Mouse (Mus musculus) heart, adult 2 months (tissue): ENCODE measurements around the gene Hlx. TPM values are rescaled to one million over a fixed set of nuclear protein-coding genes. Genes with fewer than 3 reads are reported as not detected.

Experiments
- DNase-seq, 2 experiments: peaks; one replicate each; pipeline ENCODE4 v3.0.0; 2021
- H3K27ac ChIP-seq: fragments of 200-600 bp; 2 replicates; pipeline ENCODE4 v1.8.1; 2022
- H3K27me3 ChIP-seq: fragments of 200-500 bp; 2 replicates; pipeline ENCODE4 v1.6.1; 2012; ENCODE audit warnings: mild to moderate bottlenecking, low read length, inconsistent platforms, mixed read lengths; ENCODE audit not compliant: control insufficient read depth, insufficient read depth
- H3K36me3 ChIP-seq: fragments of 200-500 bp; 2 replicates; pipeline ENCODE4 v1.6.1; 2012; ENCODE audit warnings: low read length, inconsistent platforms; ENCODE audit not compliant: control insufficient read depth, insufficient read depth
- H3K4me1 ChIP-seq: fragments of 200-500 bp; 2 replicates; pipeline ENCODE4 v1.6.1; 2011; ENCODE audit warnings: low read length; ENCODE audit not compliant: control insufficient read depth, insufficient read depth
- H3K4me3 ChIP-seq: fragments of 200-600 bp; 2 replicates; pipeline ENCODE4 v1.8.1; 2022
- H3K79me2 ChIP-seq: fragments of 200-500 bp; replicated peaks from 2 replicates; pipeline ENCODE4 v1.6.1; 2012; ENCODE audit warnings: mild to moderate bottlenecking, inconsistent platforms, low read length, moderate library complexity, mixed read lengths; ENCODE audit not compliant: control insufficient read depth, insufficient read depth
- H3K9ac ChIP-seq: fragments of 200-500 bp; 2 replicates; pipeline ENCODE4 v1.6.1; 2012; ENCODE audit warnings: low read depth, mild to moderate bottlenecking, control low read depth, inconsistent platforms, low read length, mixed read lengths
- CTCF ChIP-seq: fragments of 200-600 bp; IDR thresholded peaks from 2 replicates; pipeline ENCODE4 v1.8.1; 2022; ENCODE audit warnings: antibody characterized with exemption, mild to moderate bottlenecking, moderate library complexity
- EP300 ChIP-seq: fragments of 200-500 bp; IDR thresholded peaks from 2 replicates; pipeline ENCODE4 v1.6.1; 2011; ENCODE audit warnings: low read depth, low read length, control low read depth; ENCODE audit not compliant: insufficient read depth
- POLR2A ChIP-seq: fragments of 200-500 bp; IDR thresholded peaks from 2 replicates; pipeline ENCODE4 v1.6.1; 2011; ENCODE audit warnings: mild to moderate bottlenecking, low read depth, low read length, control low read depth; ENCODE audit not compliant: insufficient read depth
- WGBS: fragments of 180-500 bp; shearing (Covaris S2); methylation state at CpG from one replicate; pipeline ENCODE4 v1.1.7; 2018; 5-methylcytosine and 5-hydroxymethylcytosine counted together
- intact Hi-C: fragments of 180-260 bp; cut with DNase I; formaldehyde crosslinking; loops from one replicate; pipeline ENCODE4 v1.15.1; 2025
- polyA plus RNA-seq: library from polyadenylated mRNA; depleted of rRNA; stranded (reverse); fragments of >200 nt; gene quantifications from 2 replicates; pipeline ENCODE4 v1.2.3, GENCODE M21; 2012
- total RNA-seq, 2 experiments: library from RNA; stranded (reverse); gene quantifications; 2 replicates each; pipeline ENCODE4 v1.2.3; 2021

Gene Hlx
- total and polyA plus RNA-seq, 3 experiments: 7.6 to 11.4 (median 10.8) TPM

GRCm38 (mm10) chr1:184752671-184753070, 20.3 kb upstream of the Hlx start:
- Histone ChIP-seq H3K27me3 (no peaks in the 10 kb centered on the region), H3K79me2 (no peaks in the 10 kb centered on the region), H3K4me1 (peaks cover 12% of the 10 kb centered on the region), H3K36me3 (no peaks in the 10 kb centered on the region), H3K27ac (no peak overlapping the region), H3K9ac (no peak overlapping the region), H3K4me3 (no peak overlapping the region)
- 38% methylated on average over 5 of the region's 5 CpGs for WGBS
- TF ChIP-seq POLR2A: no peak
- intact Hi-C loops: loop anchor here (2.0 kb wide), 1 partner anchor 18 kb away; no protein-coding TSS in a partner anchor
- no peak for DNase-seq

- TF ChIP-seq CTCF: no peak
- TF ChIP-seq POLR2A: no peak
- no peak for TF ChIP-seq EP300
- H3K9ac ChIP-seq: no peak overlapping the region
- H3K27me3 ChIP-seq: no peaks in the 10 kb centered on the region
- no peaks in the 10 kb centered on the region for H3K36me3 ChIP-seq
- peak in 1 of 2 experiments; percentile 18 for DNase-seq
- peak overlapping the region; percentile 26; the same call in 1 of the 2 replicates for H3K27ac ChIP-seq
- H3K4me3 ChIP-seq: no peak overlapping the region
- no peaks in the 10 kb centered on the region for H3K79me2 ChIP-seq
- WGBS: 49% methylated on average over 11 of the region's 11 CpGs
- H3K4me1 ChIP-seq: peaks cover 11% of the 10 kb centered on the region
- intact Hi-C loops: loop anchor here (2.0 kb wide), 1 partner anchor 13 kb away; no protein-coding TSS in a partner anchor
Observed at GRCm38 (mm10) chr1:184750114-184750664, 17.8 kb upstream of the Hlx start.

GRCm38 (mm10) chr1:184748692-184749152, 16.3 kb upstream of the Hlx start:
- no peaks in the 10 kb centered on the region for H3K36me3 ChIP-seq
- no peaks in the 10 kb centered on the region for H3K27me3 ChIP-seq
- H3K4me1 ChIP-seq: peaks cover 14% of the 10 kb centered on the region
- 9% methylated on average over 14 of the region's 14 CpGs for WGBS
- H3K9ac ChIP-seq: no peak overlapping the region
- intact Hi-C loops: no loop called here
- DNase-seq: peak; percentile 63 to 81
- H3K27ac ChIP-seq: peak overlapping the region; percentile 60; the same call in 1 of the 2 replicates
- TF ChIP-seq POLR2A (no peak; the same call in 1 of the 2 replicates), EP300 (peak; percentile 77; the same call in 1 of the 2 replicates), CTCF (no peak)
- H3K4me3 ChIP-seq: no peak overlapping the region
- no peaks in the 10 kb centered on the region for H3K79me2 ChIP-seq

- Histone ChIP-seq H3K36me3 (no peaks in the 10 kb centered on the region), H3K4me1 (peaks cover 5% of the 10 kb centered on the region), H3K79me2 (no peaks in the 10 kb centered on the region), H3K27me3 (no peaks in the 10 kb centered on the region), H3K27ac (no peak overlapping the region), H3K9ac (no peak overlapping the region), H3K4me3 (no peak overlapping the region)
- intact Hi-C loops: loop anchor here (1.0 to 10.0 kb wide), 5 partner anchors 13 to 703 kb away; partner anchors contain the start of gene 1700056E22Rik
- DNase-seq: peak; percentile 69 to 75
- TF ChIP-seq POLR2A: 0 out of 2 replicates have a peak, but pooled peaks have one; percentile 15
- TF ChIP-seq EP300: peak; percentile 97
- peak; percentile 83 for TF ChIP-seq CTCF
- 3% methylated on average over 14 of the region's 14 CpGs for WGBS
Observed at GRCm38 (mm10) chr1:184737876-184738479, 5.6 kb upstream of the Hlx start.

DNA sequence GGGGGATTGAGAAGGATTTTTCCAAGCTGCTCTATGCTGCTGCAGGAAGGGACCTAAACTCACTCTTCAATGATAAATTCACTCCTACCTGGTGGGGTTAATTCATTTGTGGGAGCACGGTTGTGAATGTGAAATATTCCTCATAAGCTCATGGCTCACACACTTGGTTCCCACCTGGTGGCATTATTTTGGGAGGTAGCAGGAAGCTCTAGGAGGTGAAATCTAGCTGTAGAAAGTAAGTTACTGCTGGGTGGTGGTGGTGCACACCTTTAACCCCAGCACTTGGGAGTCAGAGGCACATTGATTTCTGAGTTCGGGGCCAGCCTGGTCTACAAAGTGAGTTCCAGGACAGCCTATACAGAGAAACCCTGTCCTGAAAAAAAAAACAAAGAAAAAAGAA, 4.8 kb upstream of the Hlx start:
- Histone ChIP-seq H3K79me2 (no peaks in the 10 kb centered on the region), H3K27me3 (no peaks in the 10 kb centered on the region), H3K27ac (no peak overlapping the region), H3K9ac (no peak overlapping the region), H3K36me3 (no peaks in the 10 kb centered on the region), H3K4me3 (no peak overlapping the region), H3K4me1 (peaks cover 5% of the 10 kb centered on the region)
- intact Hi-C loops: loop anchor here (2.0 to 10.0 kb wide), 2 partner anchors 14 to 702 kb away; partner anchors contain the start of gene 1700056E22Rik
- WGBS: 68% methylated on average over 2 of the region's 2 CpGs
- DNase-seq: peak in 1 of 2 experiments; percentile 12
- no peak for TF ChIP-seq EP300
- TF ChIP-seq POLR2A: no peak
- TF ChIP-seq CTCF: no peak

GRCm38 (mm10) chr1:184736260-184736659, 3.8 kb upstream of the Hlx start:
- Histone ChIP-seq H3K9ac (no peak overlapping the region), H3K36me3 (no peaks in the 10 kb centered on the region), H3K4me3 (no peak overlapping the region), H3K4me1 (peaks cover 5% of the 10 kb centered on the region), H3K27me3 (no peaks in the 10 kb centered on the region; the same call in 1 of the 2 replicates), H3K79me2 (no peaks in the 10 kb centered on the region), H3K27ac (no peak overlapping the region)
- no peak for TF ChIP-seq EP300
- TF ChIP-seq CTCF: no peak
- TF ChIP-seq POLR2A: no peak
- WGBS: 50% methylated on average over 5 of the region's 5 CpGs
- intact Hi-C loops: loop anchor here (2.0 to 10.0 kb wide), 2 partner anchors 15 to 701 kb away; partner anchors contain the start of gene 1700056E22Rik
- DNase-seq: peak in 1 of 2 experiments; percentile 9
